Mouse (Mus musculus) brain, embryonic 14.5 days (tissue): ENCODE measurements around the gene Gtf2a2.

ENCODE experiments used
- CTCF ChIP-seq: fragments of 200-500 bp; IDR thresholded peaks from 2 replicates; pipeline ENCODE4 v1.5.1; 2012; ENCODE audit warnings: inconsistent platforms, mild to moderate bottlenecking, moderate library complexity, borderline replicate concordance; ENCODE audit not compliant: insufficient read depth, insufficient read length; ENCODE audit errors: extremely low read depth
- POLR2A ChIP-seq: fragments of 200-500 bp; IDR thresholded peaks from 2 replicates; pipeline ENCODE4 v1.6.1; 2012; ENCODE audit warnings: mild to moderate bottlenecking, inconsistent platforms, borderline replicate concordance; ENCODE audit not compliant: poor library complexity, insufficient read depth, insufficient read length, severe bottlenecking; ENCODE audit errors: extremely low read depth

DNA sequence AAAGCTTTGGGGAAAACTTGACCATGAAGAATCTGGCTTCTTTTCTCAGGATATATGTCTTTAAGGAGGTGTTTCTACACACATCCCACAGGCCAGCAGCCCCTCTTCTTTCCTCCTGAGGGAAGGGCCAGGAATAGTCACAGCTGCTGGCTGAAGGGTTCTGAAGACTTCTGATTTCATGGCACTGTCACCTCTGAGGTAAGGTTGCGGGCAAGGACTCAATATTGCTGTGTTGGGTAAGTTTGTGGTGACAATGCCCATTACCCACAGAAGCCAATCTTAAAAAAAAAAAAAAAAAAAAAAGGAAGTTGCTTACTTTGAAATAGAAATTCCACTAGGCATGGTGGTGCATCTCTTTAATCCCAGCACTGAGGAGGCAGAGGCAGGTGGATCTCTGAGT, 19.8 kb downstream of the Gtf2a2 start:
- TF ChIP-seq CTCF (no peak), POLR2A (no peak)
